Mouse (Mus musculus): ENCODE data around the gene Gm38392. TPM values are rescaled to one million over a fixed set of nuclear protein-coding genes. Genes with fewer than 3 reads are reported as not detected.

Gene Gm38392
- polyA plus RNA-seq, 1 experiment: not detected

GRCm38 (mm10) chr3:88229526-88229925 is 57.5 kb downstream of the Gm38392 start:
- Histone ChIP-seq H3K4me3 (ENCODE audit: insufficient read depth, low read length) (no peak overlapping the region), H3K4me1 (ENCODE audit: control insufficient read depth, insufficient read depth, low read length) (peaks cover 19% of the 10 kb centered on the region), H3K27ac (ENCODE audit: insufficient read depth, low read length) (peak overlapping the region; percentile 14; the same call in 1 of the 2 replicates)
- no peak for TF ChIP-seq POLR2A (IDR thresholded peaks at IDR 0.05; ENCODE audit: extremely low read depth, insufficient read depth, low read length)
- no peak for TF ChIP-seq CTCF (IDR thresholded peaks at IDR 0.05; ENCODE audit: extremely low read depth, insufficient read depth, low read length)

GRCm38 (mm10) chr3:88228906-88229305 is 58.1 kb downstream of the Gm38392 start:
- Histone ChIP-seq H3K4me3 (ENCODE audit: insufficient read depth, low read length) (no peak overlapping the region), H3K4me1 (ENCODE audit: control insufficient read depth, insufficient read depth, low read length) (peaks cover 20% of the 10 kb centered on the region), H3K27ac (ENCODE audit: insufficient read depth, low read length) (peak overlapping the region; percentile 75; the same call in 1 of the 2 replicates)
- no peak for TF ChIP-seq POLR2A (IDR thresholded peaks at IDR 0.05; ENCODE audit: extremely low read depth, insufficient read depth, low read length)
- TF ChIP-seq CTCF (IDR thresholded peaks at IDR 0.05; ENCODE audit: extremely low read depth, insufficient read depth, low read length): no peak

GRCm38 (mm10) chr3:88227976-88228375 is 59.0 kb downstream of the Gm38392 start:
- TF ChIP-seq CTCF (IDR thresholded peaks at IDR 0.05; ENCODE audit: extremely low read depth, insufficient read depth, low read length): no peak
- TF ChIP-seq POLR2A (IDR thresholded peaks at IDR 0.05; ENCODE audit: extremely low read depth, insufficient read depth, low read length): 0 out of 2 replicates have a peak, but pooled peaks have one; percentile 24
- H3K27ac ChIP-seq (ENCODE audit: insufficient read depth, low read length): peak overlapping the region; percentile 2; the same call in 1 of the 2 replicates
- H3K4me3 ChIP-seq (ENCODE audit: insufficient read depth, low read length): no peak overlapping the region
- peaks cover 22% of the 10 kb centered on the region for H3K4me1 ChIP-seq (ENCODE audit: control insufficient read depth, insufficient read depth, low read length)

GRCm38 (mm10) chr3:88227260-88227659 is 59.8 kb downstream of the Gm38392 start:
- peaks cover 24% of the 10 kb centered on the region for H3K4me1 ChIP-seq (ENCODE audit: control insufficient read depth, insufficient read depth, low read length)
- TF ChIP-seq CTCF (IDR thresholded peaks at IDR 0.05; ENCODE audit: extremely low read depth, insufficient read depth, low read length) (no peak), POLR2A (IDR thresholded peaks at IDR 0.05; ENCODE audit: extremely low read depth, insufficient read depth, low read length) (no peak)
- no peak overlapping the region for H3K4me3 ChIP-seq (ENCODE audit: insufficient read depth, low read length)
- 0 out of 2 replicates have a peak overlapping the region, but pooled peaks have one; percentile 2 for H3K27ac ChIP-seq (ENCODE audit: insufficient read depth, low read length)

GRCm38 (mm10) chr3:88226101-88226845 is 60.7 kb downstream of the Gm38392 start:
- H3K4me1 ChIP-seq (ENCODE audit: control insufficient read depth, insufficient read depth, low read length): peaks cover 26% of the 10 kb centered on the region
- TF ChIP-seq CTCF (IDR thresholded peaks at IDR 0.05; ENCODE audit: extremely low read depth, insufficient read depth, low read length): no peak
- no peak for TF ChIP-seq POLR2A (IDR thresholded peaks at IDR 0.05; ENCODE audit: extremely low read depth, insufficient read depth, low read length)
- no peak overlapping the region for H3K4me3 ChIP-seq (ENCODE audit: insufficient read depth, low read length)

GRCm38 (mm10) chr3:88224929-88225328 is 62.1 kb downstream of the Gm38392 start:
- Histone ChIP-seq H3K4me1 (ENCODE audit: control insufficient read depth, insufficient read depth, low read length) (peaks cover 26% of the 10 kb centered on the region), H3K4me3 (ENCODE audit: insufficient read depth, low read length) (no peak overlapping the region), H3K27ac (ENCODE audit: insufficient read depth, low read length) (peak overlapping the region; percentile 67)
- TF ChIP-seq POLR2A (IDR thresholded peaks at IDR 0.05; ENCODE audit: extremely low read depth, insufficient read depth, low read length): no peak
- TF ChIP-seq CTCF (IDR thresholded peaks at IDR 0.05; ENCODE audit: extremely low read depth, insufficient read depth, low read length): no peak

More at GRCm38 (mm10) chr3:88226101-88226845, 60.7 kb downstream of the Gm38392 start:
- H3K27ac ChIP-seq (ENCODE audit: insufficient read depth, low read length): peak overlapping the region; percentile 67

GRCm38 (mm10) chr3:88222446-88222845 is 64.6 kb downstream of the Gm38392 start:
- H3K4me1 ChIP-seq (ENCODE audit: control insufficient read depth, insufficient read depth, low read length): peaks cover 33% of the 10 kb centered on the region
- peak overlapping the region; percentile 70 for H3K27ac ChIP-seq (ENCODE audit: insufficient read depth, low read length)
- no peak for TF ChIP-seq CTCF (IDR thresholded peaks at IDR 0.05; ENCODE audit: extremely low read depth, insufficient read depth, low read length)
- TF ChIP-seq POLR2A (IDR thresholded peaks at IDR 0.05; ENCODE audit: extremely low read depth, insufficient read depth, low read length): no peak
- no peak overlapping the region for H3K4me3 ChIP-seq (ENCODE audit: insufficient read depth, low read length)

- TF ChIP-seq CTCF (IDR thresholded peaks at IDR 0.05; ENCODE audit: extremely low read depth, insufficient read depth, low read length) (no peak), POLR2A (IDR thresholded peaks at IDR 0.05; ENCODE audit: extremely low read depth, insufficient read depth, low read length) (no peak)
- Histone ChIP-seq H3K27ac (ENCODE audit: insufficient read depth, low read length) (peak overlapping the region; percentile 86), H3K4me3 (ENCODE audit: insufficient read depth, low read length) (no peak overlapping the region), H3K4me1 (ENCODE audit: control insufficient read depth, insufficient read depth, low read length) (peaks cover 33% of the 10 kb centered on the region)
Observed at GRCm38 (mm10) chr3:88221519-88222390, 65.3 kb downstream of the Gm38392 start.

- Histone ChIP-seq H3K4me1 (ENCODE audit: control insufficient read depth, insufficient read depth, low read length) (peaks cover 31% of the 10 kb centered on the region), H3K27ac (ENCODE audit: insufficient read depth, low read length) (peak overlapping the region; percentile 86), H3K4me3 (ENCODE audit: insufficient read depth, low read length) (no peak overlapping the region)
- TF ChIP-seq CTCF (IDR thresholded peaks at IDR 0.05; ENCODE audit: extremely low read depth, insufficient read depth, low read length) (no peak), POLR2A (IDR thresholded peaks at IDR 0.05; ENCODE audit: extremely low read depth, insufficient read depth, low read length) (no peak)
Observed at GRCm38 (mm10) chr3:88220842-88221241, 66.2 kb downstream of the Gm38392 start.
